Mouse (Mus musculus): ENCODE results near the gene L3mbtl3. TPM values are rescaled to one million over a fixed set of nuclear protein-coding genes. Genes with fewer than 3 reads are reported as not detected.

The L3mbtl3 gene
- total RNA-seq, 2 experiments from 2014 or later = 18.5 to 22.4 TPM

DNA sequence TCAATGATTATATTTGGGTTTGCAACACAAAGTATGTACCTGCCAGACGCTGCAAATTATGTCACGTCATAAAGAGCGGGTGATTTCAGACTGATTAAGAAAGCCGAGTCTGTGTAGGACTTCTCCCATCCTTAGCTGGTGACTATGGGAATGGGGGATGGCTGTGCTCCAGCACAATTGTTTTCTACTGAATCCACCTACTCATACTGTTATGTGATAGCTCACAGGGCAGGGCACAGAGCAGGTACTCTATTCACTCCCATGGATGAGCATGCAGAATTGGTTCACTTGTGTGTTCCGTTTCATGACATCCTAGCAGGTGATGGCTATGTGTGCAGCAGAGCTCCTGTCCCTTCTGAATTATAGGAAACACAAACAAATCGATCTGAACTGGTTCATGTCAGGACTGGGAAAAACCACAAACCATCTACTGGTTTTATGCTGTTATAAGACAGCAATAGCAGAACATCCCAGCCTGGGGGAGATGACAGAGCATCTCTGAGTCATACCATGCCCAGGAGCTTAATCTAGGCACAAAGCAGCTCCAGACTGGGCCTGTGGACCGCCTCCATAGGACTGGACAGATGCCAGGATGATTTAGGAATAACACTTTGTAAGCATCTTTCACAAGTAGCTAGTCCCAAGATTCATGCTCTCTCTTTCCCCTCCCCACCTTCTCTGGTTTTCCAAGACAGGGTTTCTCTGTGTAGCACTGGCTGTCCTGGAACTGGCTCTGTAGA, 126.2 kb downstream of the L3mbtl3 start:
- DNase-seq (ENCODE audit: low spot score in 2 of 2) = peak; percentile 6 to 10

- no peak for DNase-seq (ENCODE audit: low spot score in 2 of 2)
Observed at GRCm38 (mm10) chr10:26244466-26244865, 131.3 kb downstream of the L3mbtl3 start.

DNA sequence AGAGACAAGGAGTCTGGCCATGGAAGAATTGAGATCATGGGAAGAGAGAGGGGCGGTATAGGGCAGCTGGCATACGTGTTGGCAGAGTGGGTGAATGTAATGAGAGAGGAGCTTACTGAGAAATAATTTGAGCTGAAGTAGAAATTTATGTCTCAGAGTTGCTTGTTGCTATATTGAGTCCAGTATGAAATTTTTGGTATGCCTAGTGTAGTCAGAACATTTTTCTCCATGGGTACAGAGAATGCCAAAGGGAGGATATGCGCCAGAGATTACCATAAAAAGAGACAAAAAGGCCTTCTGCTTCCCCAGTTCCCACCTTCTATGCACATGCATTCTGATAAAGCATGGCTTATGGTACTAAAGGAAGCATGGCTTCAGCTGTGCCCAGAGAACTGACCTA, 132.6 kb downstream of the L3mbtl3 start:
- no peak for DNase-seq (ENCODE audit: low spot score in 2 of 2)

- DNase-seq (ENCODE audit: low spot score in 2 of 2) = no peak
Observed at GRCm38 (mm10) chr10:26239090-26239489, 136.7 kb downstream of the L3mbtl3 start.

- no peak for DNase-seq (ENCODE audit: low spot score in 2 of 2)
Observed at GRCm38 (mm10) chr10:26238559-26238958, 137.2 kb downstream of the L3mbtl3 start.

DNA sequence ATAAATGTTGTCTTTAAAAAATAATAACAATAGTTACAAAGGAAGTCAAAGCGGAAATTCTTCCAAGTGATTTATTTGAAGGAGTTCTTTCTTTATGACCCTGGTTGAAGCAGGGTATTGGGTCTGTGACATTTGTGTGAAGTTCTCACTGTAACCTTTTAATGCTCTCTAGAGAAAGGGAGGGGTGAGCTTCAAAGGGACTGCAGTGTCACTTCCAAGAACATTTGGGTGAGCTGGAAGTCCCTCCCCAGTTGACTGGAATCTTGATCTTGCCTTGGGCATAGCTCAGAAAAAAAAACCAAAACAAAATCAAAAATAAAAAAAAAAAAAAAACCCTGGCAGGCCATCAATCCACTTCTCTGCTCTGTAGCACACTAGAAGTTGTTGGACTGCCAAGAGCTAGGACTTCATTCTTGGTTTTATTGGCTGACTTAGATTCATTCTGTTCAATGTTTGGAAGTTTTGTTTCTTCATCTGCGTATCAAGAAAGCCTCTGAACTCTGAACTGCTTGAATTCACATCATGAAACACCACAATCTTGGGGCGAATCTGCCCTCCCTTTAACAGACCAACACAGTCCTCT, 143.6 kb downstream of the L3mbtl3 start:
- no peak for DNase-seq (ENCODE audit: low spot score in 2 of 2)

GRCm38 (mm10) chr10:26229488-26229887, 146.3 kb downstream of the L3mbtl3 start, which contains the start of gene Samd3:
Gene Samd3, plus strand, starts transcription at chr10:26229707.
- no peak for DNase-seq (ENCODE audit: low spot score in 2 of 2)

- DNase-seq (ENCODE audit: low spot score in 2 of 2) = no peak
Observed at GRCm38 (mm10) chr10:26228187-26228586, 147.6 kb downstream of the L3mbtl3 start.

- DNase-seq (ENCODE audit: low spot score in 2 of 2) = no peak
Observed at GRCm38 (mm10) chr10:26226734-26227133, 149.0 kb downstream of the L3mbtl3 start.

GRCm38 (mm10) chr10:26226241-26226640, 149.5 kb downstream of the L3mbtl3 start:
- no peak for DNase-seq (ENCODE audit: low spot score in 2 of 2)

Small RNAs within 50 kb of the gene (microRNA-seq; reads per million reads assigned to microRNA genes)
- gene Gm27754 = 0 reads per million in 2 experiments

Other genes with a start within 250 kb of the L3mbtl3 start
- gene Samd3, start 146.3 kb downstream of the L3mbtl3 start, total RNA-seq (2021) = under 1 TPM; 0.23 to 0.33 TPM